ENCODE assay signal across 21 mouse cellular contexts in genomic region chr9:43447372-43447771, GRCm38 (mm10).
DNase-seq lines count a peak whose midpoint lies in the region; ATAC-seq lines count a peak whose summit lies in the region.
"Had no signal": no experiment of that assay in that cellular context is flagged by ENCODE, and none has a peak within 500 bp of the region (broad histone marks: within the 10 kb centered on the region; RNA-seq: fewer than 3 reads in every experiment).

No protein-coding gene starts in this region.

- H3K4me1 ChIP-seq in kidney, embryonic 16.5 days (ENCODE audit: insufficient read depth, low read length): no peaks in the 10 kb centered on the region
- no peaks in the 10 kb centered on the region for H3K4me1 ChIP-seq in midbrain, embryonic 16.5 days (ENCODE audit: control insufficient read depth, insufficient read depth, low read length)
- no peaks in the 10 kb centered on the region for H3K4me1 ChIP-seq in heart, embryonic 11.5 days (ENCODE audit: control insufficient read depth, insufficient read depth, low read length)
- H3K4me1 ChIP-seq: heart, embryonic 15.5 days; liver, embryonic 13.5 days; megakaryocyte, embryonic 14.5 days had no signal

- H3K4me3 ChIP-seq in kidney, embryonic 16.5 days (ENCODE audit: low read length): no peak overlapping the region
- H3K4me3 ChIP-seq in midbrain, embryonic 16.5 days (ENCODE audit: low read depth, low read length): no peak overlapping the region
- no peak overlapping the region for H3K4me3 ChIP-seq in heart, embryonic 11.5 days (ENCODE audit: low read depth, low read length)
- H3K4me3 ChIP-seq: heart, adult 2 months; heart, embryonic 15.5 days; liver, embryonic 13.5 days; megakaryocyte, embryonic 14.5 days; midbrain, embryonic 13.5 days had no signal

- H3K36me3 ChIP-seq in kidney, embryonic 16.5 days (ENCODE audit: insufficient read depth, low read length): no peaks in the 10 kb centered on the region
- no peaks in the 10 kb centered on the region for H3K36me3 ChIP-seq in midbrain, embryonic 16.5 days (ENCODE audit: control insufficient read depth, insufficient read depth, low read length)
- H3K36me3 ChIP-seq in heart, embryonic 11.5 days (ENCODE audit: control insufficient read depth, insufficient read depth, low read length): no peaks in the 10 kb centered on the region
- H3K36me3 ChIP-seq: heart, embryonic 15.5 days; liver, embryonic 13.5 days; midbrain, embryonic 13.5 days had no signal

- peak; percentile 56 for DNase-seq in kidney, adult 11 months
- DNase-seq in kidney, adult 18-20 months: no peak
- peak; percentile 45 for DNase-seq in ZHBTc4 (ENCODE audit: low read depth, low spot score)
- peak; percentile 31 to 60 for DNase-seq in kidney, postnatal 4 days
- DNase-seq: adrenal gland, adult 2 months; cerebellum, adult 11 months; forebrain, postnatal 0 days; gastrocnemius, postnatal 25 days; heart, adult 2 months; heart, postnatal 4 days; liver, embryonic 13.5 days; lung, embryonic 14.5 days; lung, postnatal 36 days; thymus, postnatal 36 days had no signal

- no peak overlapping the region for H3K9ac ChIP-seq in kidney, embryonic 16.5 days (replicated peaks; ENCODE audit: low read length)
- no peak overlapping the region for H3K9ac ChIP-seq in midbrain, embryonic 16.5 days (ENCODE audit: low read depth, low read length)
- no peak overlapping the region for H3K9ac ChIP-seq in heart, embryonic 11.5 days (ENCODE audit: low read depth, low read length)
- H3K9ac ChIP-seq: forebrain, postnatal 0 days; heart, embryonic 15.5 days; hindbrain, embryonic 14.5 days; liver, embryonic 13.5 days; lung, embryonic 14.5 days; midbrain, embryonic 13.5 days had no signal

- H3K9me3 ChIP-seq in kidney, embryonic 16.5 days (ENCODE audit: low read length): no peaks in the 10 kb centered on the region
- no peaks in the 10 kb centered on the region for H3K9me3 ChIP-seq in midbrain, embryonic 16.5 days (replicated peaks; ENCODE audit: control insufficient read depth, low read length, poor library complexity, severe bottlenecking)
- no peaks in the 10 kb centered on the region for H3K9me3 ChIP-seq in heart, embryonic 11.5 days (replicated peaks; ENCODE audit: control insufficient read depth, low read length)
- H3K9me3 ChIP-seq: heart, embryonic 15.5 days; liver, embryonic 13.5 days; megakaryocyte, embryonic 14.5 days; midbrain, embryonic 13.5 days had no signal

- no peak overlapping the region for H3K4me2 ChIP-seq in kidney, embryonic 16.5 days (replicated peaks; ENCODE audit: low read depth, low read length)
- no peak overlapping the region for H3K4me2 ChIP-seq in midbrain, embryonic 16.5 days (ENCODE audit: low read length)
- H3K4me2 ChIP-seq in heart, embryonic 11.5 days: no peak overlapping the region
- H3K4me2 ChIP-seq: heart, embryonic 15.5 days; hindbrain, embryonic 14.5 days; liver, embryonic 13.5 days; lung, embryonic 14.5 days; midbrain, embryonic 13.5 days had no signal

- peaks cover 9% of the 10 kb centered on the region for H3K27me3 ChIP-seq in kidney, embryonic 16.5 days (ENCODE audit: insufficient read depth, low read length)
- no peaks in the 10 kb centered on the region; the same call in 1 of the 2 replicates for H3K27me3 ChIP-seq in midbrain, embryonic 16.5 days (ENCODE audit: control insufficient read depth, insufficient read depth, low read depth, low read length)
- peaks cover 5% of the 10 kb centered on the region; the same call in 1 of the 2 replicates for H3K27me3 ChIP-seq in heart, embryonic 11.5 days (ENCODE audit: control insufficient read depth, insufficient read depth, low read length)
- H3K27me3 ChIP-seq: midbrain, embryonic 13.5 days had no signal

- H3K27ac ChIP-seq in kidney, embryonic 16.5 days (ENCODE audit: low read length): no peak overlapping the region
- no peak overlapping the region for H3K27ac ChIP-seq in midbrain, embryonic 16.5 days (ENCODE audit: low read length)
- no peak overlapping the region for H3K27ac ChIP-seq in heart, embryonic 11.5 days (ENCODE audit: low read depth, low read length)
- H3K27ac ChIP-seq: heart, adult 2 months; heart, embryonic 15.5 days; hindbrain, embryonic 14.5 days; liver, embryonic 13.5 days; midbrain, embryonic 13.5 days had no signal

- ATAC-seq in kidney, embryonic 16.5 days (ENCODE audit: low FRiP score, low TSS enrichment): peak; percentile 57; the same call in 1 of the 2 replicates
- no peak for ATAC-seq in midbrain, embryonic 16.5 days
- ATAC-seq in heart, embryonic 11.5 days (replicated peaks; ENCODE audit: insufficient number of reproducible peaks, low FRiP score, low TSS enrichment): no peak
- ATAC-seq: forebrain, postnatal 0 days; midbrain, embryonic 13.5 days had no signal

- WGBS in kidney, embryonic 16.5 days: 59% methylated on average over 7 of the region's 7 CpGs
- WGBS in midbrain, embryonic 16.5 days: 76% methylated on average over 7 of the region's 7 CpGs
- WGBS in heart, embryonic 11.5 days (ENCODE audit: insufficient replicate concordance): 72% methylated on average over 7 of the region's 7 CpGs
